Mouse (Mus musculus): ENCODE data around the gene Mmp14. TPM values are rescaled to one million over a fixed set of nuclear protein-coding genes. Genes with fewer than 3 reads are reported as not detected.

The Mmp14 gene
- polyA plus RNA-seq (2021; fragmentation: Nextera tagmentation), result 2.3 and 6.2 TPM in 2 replicates
- long read RNA-seq, experiment 1, transcript Mmp14-201 (10 exons, 2,596 nt), result major isoform, 12 of 15 reads
- long read RNA-seq, experiment 1, partial matches to known transcripts, result 1 of 15 reads
- long read RNA-seq, experiment 1, other reads (novel, unspliced or antisense), result 2 of 15 reads
- long read RNA-seq, experiment 2, partial matches to known transcripts, result 1 of 3 reads
- long read RNA-seq, experiment 2, other reads (novel, unspliced or antisense), result 1 of 3 reads

DNA sequence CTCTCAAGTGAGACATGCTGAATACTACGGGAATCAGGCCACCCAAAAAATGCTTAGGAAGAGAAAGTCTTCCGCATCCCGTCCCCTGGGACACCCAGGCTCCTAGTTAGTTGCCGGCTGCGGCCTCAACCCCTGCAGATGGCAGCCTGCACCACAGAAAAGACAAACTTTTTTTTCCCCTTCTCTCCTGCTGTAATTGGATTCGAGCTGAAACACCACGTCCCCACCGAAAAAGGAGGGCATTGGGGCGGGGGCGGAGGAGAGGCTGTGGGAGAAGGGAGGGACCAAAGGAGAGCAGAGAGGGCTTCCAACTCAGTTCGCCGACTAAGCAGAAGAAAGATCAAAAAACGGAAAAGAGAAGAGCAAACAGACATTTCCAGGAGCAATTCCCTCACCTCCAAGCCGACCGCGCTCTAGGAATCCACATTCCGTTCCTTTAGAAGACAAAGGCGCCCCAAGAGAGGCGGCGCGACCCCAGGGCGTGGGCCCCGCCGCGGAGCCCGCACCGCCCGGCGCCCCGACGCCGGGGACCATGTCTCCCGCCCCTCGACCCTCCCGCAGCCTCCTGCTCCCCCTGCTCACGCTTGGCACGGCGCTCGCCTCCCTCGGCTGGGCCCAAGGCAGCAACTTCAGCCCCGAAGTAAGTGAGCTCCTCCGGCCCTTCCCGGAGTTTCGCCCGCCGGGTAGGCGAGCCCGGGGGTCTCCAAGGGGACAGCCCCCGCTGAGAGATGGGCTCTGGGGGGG lies at the start of gene Mmp14:
Gene Mmp14 (plus strand): TSS at position 279 of the 744 bp plus-strand sequence.

DNA sequence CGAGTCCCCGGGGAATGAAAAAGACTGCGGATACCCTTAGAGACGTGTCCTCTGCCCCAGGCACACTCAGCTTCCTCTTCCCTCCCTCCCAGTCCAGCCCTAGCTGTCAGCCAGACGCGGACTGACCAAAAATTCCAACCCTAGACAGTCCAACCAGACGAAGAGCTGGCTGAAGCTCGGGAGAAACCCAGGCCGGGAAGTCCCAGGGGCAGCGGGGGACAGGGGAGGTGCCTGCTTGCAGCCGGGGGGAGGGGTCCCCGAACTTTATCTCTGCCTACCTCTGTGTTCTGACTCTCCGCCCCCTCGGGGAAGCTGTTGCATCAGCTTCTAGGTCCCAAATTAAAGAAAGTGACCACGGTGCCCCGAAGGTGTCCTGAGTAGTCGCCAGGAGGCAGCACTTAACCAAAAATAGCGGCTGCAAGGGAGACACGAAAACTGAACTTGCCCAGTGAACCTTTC lies 13.8 kb upstream of the Mmp14 start, which contains the start of gene Slc7a7:
Gene Slc7a7 (minus strand): TSS at position 158 of the 459 bp plus-strand sequence.

DNA sequence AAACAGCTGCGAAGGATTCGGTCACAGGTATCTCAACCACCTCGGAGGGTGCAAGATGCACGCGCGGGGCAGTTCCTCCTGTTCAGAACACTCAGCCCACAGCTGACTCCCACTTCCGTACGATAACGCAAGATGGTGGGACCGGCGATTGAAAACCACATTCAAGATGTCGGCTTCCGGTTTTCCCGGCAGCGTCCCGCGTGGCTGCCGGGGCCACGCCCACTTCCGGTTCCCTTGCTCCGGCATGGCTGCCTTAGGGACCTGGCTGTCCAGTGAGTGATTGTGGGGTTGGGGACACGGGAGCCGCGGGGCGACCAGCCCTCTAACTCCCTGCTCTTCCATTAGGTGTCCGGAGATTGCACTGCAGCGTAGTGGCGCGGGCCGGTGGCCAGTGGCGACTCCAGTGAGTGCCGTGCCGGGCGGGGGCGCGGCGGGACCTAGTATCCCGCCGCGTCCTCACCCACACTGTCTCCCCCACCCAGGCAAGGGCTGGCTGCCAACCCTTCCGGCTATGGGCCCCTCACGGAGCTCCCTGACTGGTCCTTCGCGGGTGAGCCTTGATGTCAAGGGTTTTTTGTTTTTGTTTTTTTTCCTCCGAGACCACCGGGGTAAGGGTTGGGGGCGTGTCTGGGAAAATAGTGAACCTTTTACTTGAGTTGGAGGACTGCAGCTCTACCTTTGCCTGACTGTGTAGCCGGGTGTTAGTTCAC lies 4.6 kb upstream of the Mmp14 start, which contains the start of gene Mrpl52:
Gene Mrpl52 (plus strand): TSS at position 221 of the 710 bp plus-strand sequence.

DNA sequence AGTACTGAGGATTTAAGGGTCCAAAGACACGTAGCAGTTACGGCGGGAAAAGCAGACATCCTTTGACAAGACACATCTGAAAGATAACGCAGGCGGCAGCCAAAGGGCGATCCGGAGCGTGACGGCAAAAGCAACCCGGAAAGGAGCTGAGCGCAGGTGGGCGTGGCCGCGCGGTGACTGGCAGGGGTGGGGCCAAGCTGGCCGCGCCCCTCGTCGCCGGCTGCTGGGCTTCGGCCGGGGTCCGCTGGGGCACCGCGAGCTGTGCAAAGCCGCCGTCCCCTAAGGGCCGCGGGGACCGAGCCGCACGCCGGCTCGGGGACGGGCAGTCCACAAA lies 32.5 kb downstream of the Mmp14 start, which contains the start of gene Lrp10:
Gene Lrp10 (plus strand): TSS at position 179 of the 334 bp plus-strand sequence.

DNA sequence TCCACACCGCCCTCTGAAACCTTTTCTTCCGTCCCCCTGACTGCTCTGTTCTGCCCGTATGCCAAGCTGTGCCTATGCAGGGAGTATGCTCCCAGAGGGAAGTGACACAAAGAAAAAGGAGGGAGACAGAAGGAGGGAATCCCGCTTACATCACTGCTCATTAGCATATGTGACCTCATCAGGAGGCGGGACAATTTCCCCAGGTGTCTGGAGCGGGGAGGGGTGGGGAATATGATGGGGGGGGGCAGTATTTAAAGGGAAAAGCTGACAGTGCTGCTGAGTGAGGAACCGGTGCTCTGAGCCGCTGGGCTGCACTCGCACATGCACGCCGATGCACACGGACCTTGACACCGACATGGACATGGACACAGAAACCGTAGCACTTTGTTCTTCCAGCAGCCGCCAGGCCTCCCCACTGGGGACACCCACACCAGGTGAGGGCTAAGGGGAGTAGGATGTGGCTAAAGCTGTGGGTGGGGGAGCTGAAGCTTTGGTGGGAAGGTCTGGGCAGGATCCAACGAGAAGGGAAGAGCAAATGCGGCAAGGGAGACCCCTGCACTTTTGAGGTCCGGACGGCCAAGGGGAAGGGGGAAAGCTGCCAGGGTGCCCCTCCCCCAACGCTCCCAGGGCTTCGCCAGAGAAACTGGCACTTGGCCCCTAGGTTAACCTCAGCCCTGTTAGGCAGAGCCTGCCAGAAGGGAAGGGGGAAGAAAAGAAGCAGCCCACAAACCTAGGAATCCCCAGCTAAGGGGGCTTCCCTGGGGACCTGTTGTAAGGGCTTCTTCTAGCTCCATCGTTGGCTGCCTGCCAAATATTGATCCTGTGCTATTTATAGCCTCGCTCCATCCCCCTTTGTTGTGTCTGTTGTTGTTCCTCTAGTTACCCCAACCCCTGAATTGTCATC lies 44.8 kb downstream of the Mmp14 start, which contains the start of gene Rem2:
Gene Rem2 (plus strand): TSS at position 160 of the 904 bp plus-strand sequence.

Other genes starting within 250 kb of the Mmp14 start
- 388 and 425 TPM in 2 replicates for gene Dad1, start 177.5 kb upstream of the Mmp14 start, polyA plus RNA-seq (2021; fragmentation: Nextera tagmentation)
- 72.4 and 90.2 TPM in 2 replicates for gene Abhd4, start 177.4 kb upstream of the Mmp14 start, polyA plus RNA-seq (2021; fragmentation: Nextera tagmentation)
- gene Olfr49, start 146.7 kb upstream of the Mmp14 start, polyA plus RNA-seq (2021; fragmentation: Nextera tagmentation), result not detected in 2 replicates
- 36.9 and 48.4 TPM in 2 replicates for gene Oxa1l, start 70.8 kb upstream of the Mmp14 start, polyA plus RNA-seq (2021; fragmentation: Nextera tagmentation)
- gene Slc7a7, start 13.8 kb upstream of the Mmp14 start, polyA plus RNA-seq (2021; fragmentation: Nextera tagmentation), result 1.0 and 2.1 TPM in 2 replicates
- 395 and 463 TPM in 2 replicates for gene Mrpl52, start 4.7 kb upstream of the Mmp14 start, polyA plus RNA-seq (2021; fragmentation: Nextera tagmentation)
- 7.2 and 18.6 TPM in 2 replicates for gene Lrp10, start 32.5 kb downstream of the Mmp14 start, polyA plus RNA-seq (2021; fragmentation: Nextera tagmentation)
- gene Rem2, start 44.5 kb downstream of the Mmp14 start, polyA plus RNA-seq (2021; fragmentation: Nextera tagmentation), result 8.8 and 13.8 TPM in 2 replicates
- 32.7 and 35.9 TPM in 2 replicates for gene Prmt5, start 85.9 kb downstream of the Mmp14 start, polyA plus RNA-seq (2021; fragmentation: Nextera tagmentation)
- gene Haus4, start 123.0 kb downstream of the Mmp14 start, polyA plus RNA-seq (2021; fragmentation: Nextera tagmentation), result 3.4 and 4.0 TPM in 2 replicates
- gene Ajuba, start 145.9 kb downstream of the Mmp14 start, polyA plus RNA-seq (2021; fragmentation: Nextera tagmentation), result 0.34 and 0.49 TPM in 2 replicates
- 1.6 and 3.0 TPM in 2 replicates for gene 4931414P19Rik, start 174.4 kb downstream of the Mmp14 start, polyA plus RNA-seq (2021; fragmentation: Nextera tagmentation)
- 598 and 663 TPM in 2 replicates for gene Psmb5, start 186.4 kb downstream of the Mmp14 start, polyA plus RNA-seq (2021; fragmentation: Nextera tagmentation)
- gene Psmb11, start 189.8 kb downstream of the Mmp14 start, polyA plus RNA-seq (2021; fragmentation: Nextera tagmentation), result 0.05 and 0.11 TPM in 2 replicates
- not detected in 2 replicates for gene Gm17606, start 209.3 kb downstream of the Mmp14 start, polyA plus RNA-seq (2021; fragmentation: Nextera tagmentation)
- gene Cdh24, start 209.8 kb downstream of the Mmp14 start, polyA plus RNA-seq (2021; fragmentation: Nextera tagmentation), result 0.64 and 0.83 TPM in 2 replicates

Data from left cerebral cortex, adult 6 months (tissue).